Mouse (Mus musculus): ENCODE measurements around the gene Dennd1c. TPM values are rescaled to one million over a fixed set of nuclear protein-coding genes. Genes with fewer than 3 reads are reported as not detected.
A peak's percentile ranks its signal among the peaks of the same experiment; 100 is the strongest.

Gene Dennd1c
- polyA plus RNA-seq, 1 experiment = not detected

DNA sequence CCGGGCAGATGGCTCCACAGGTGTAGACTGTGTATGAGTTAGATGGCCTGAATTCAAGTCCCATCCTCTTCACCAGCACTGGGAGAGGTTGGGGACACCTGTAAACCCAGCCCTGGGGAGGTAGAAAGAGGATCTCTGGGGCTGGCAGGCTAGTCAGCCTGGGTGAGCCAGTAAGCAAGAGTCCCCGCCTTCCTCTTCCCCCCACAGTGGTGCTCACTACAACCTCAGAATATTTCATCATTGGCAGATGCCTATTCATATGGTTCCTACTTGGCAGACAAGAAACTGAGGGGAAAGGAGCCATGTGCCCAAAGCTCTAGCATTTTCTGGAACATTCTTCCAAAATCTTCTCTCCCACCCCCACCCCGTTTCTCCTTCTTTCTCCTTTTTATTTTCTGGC lies 29.5 kb downstream of the Dennd1c start:
- Histone ChIP-seq H3ac (ENCODE audit: control insufficient read depth, insufficient read length, low read depth) (no peak overlapping the region), H3K79me2 (ENCODE audit: control insufficient read depth, insufficient read depth) (no peaks in the 10 kb centered on the region), H3K27me3 (ENCODE audit: control insufficient read depth, insufficient read depth, insufficient read length) (peaks cover 16% of the 10 kb centered on the region), H3K4me3 (ENCODE audit: insufficient read depth, poor library complexity, severe bottlenecking) (no peak overlapping the region), H3K36me3 (ENCODE audit: control insufficient read depth, insufficient read depth) (no peaks in the 10 kb centered on the region), H3K79me3 (ENCODE audit: low read depth) (no peaks in the 10 kb centered on the region)
- TF ChIP-seq CEBPB (IDR thresholded peaks at IDR 0.05; ENCODE audit: low read depth) = no peak
- TF ChIP-seq FOSL1 (IDR thresholded peaks at IDR 0.05; ENCODE audit: insufficient read depth, low read length, poor library complexity, severe bottlenecking) = no peak
- TF ChIP-seq MAX (IDR thresholded peaks at IDR 0.05) = no peak
- TF ChIP-seq CTCF (IDR thresholded peaks at IDR 0.05; ENCODE audit: control insufficient read depth, insufficient read depth, insufficient read length) = no peak
- TF ChIP-seq MYOG (IDR thresholded peaks at IDR 0.05; ENCODE audit: control insufficient read depth, extremely low read depth, insufficient read length) = no peak
- TF ChIP-seq USF1 (IDR thresholded peaks at IDR 0.05; ENCODE audit: low read depth) = no peak
- no peak for TF ChIP-seq MYOD1 (IDR thresholded peaks at IDR 0.05; ENCODE audit: control insufficient read depth, insufficient read length, low read depth)

DNA sequence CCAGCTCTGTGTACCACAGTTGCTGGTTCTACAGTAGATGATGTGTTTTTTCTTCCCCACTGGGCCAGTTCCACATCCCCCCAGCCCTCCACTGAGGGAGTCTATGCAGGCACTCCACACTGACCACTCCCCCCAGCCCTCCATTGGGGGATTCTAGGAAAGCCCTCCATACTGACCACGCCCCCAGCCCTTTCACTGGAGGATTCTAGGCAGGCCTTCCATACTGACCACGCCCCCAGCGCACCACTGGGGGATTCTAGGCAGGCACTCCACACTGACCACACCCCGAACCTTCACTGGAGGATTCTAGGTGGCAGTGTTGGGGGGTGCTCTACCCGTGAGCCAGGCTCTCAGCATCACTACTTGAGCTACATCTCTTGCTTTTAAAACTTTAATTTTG lies 30.9 kb downstream of the Dennd1c start:
- no peak for TF ChIP-seq MYOG (IDR thresholded peaks at IDR 0.05; ENCODE audit: control insufficient read depth, extremely low read depth, insufficient read length)
- TF ChIP-seq MYOD1 (IDR thresholded peaks at IDR 0.05; ENCODE audit: control insufficient read depth, insufficient read length, low read depth) = no peak
- no peak for TF ChIP-seq CEBPB (IDR thresholded peaks at IDR 0.05; ENCODE audit: low read depth)
- TF ChIP-seq CTCF (IDR thresholded peaks at IDR 0.05; ENCODE audit: control insufficient read depth, insufficient read depth, insufficient read length) = no peak
- TF ChIP-seq FOSL1 (IDR thresholded peaks at IDR 0.05; ENCODE audit: insufficient read depth, low read length, poor library complexity, severe bottlenecking) = no peak
- TF ChIP-seq MAX (IDR thresholded peaks at IDR 0.05) = no peak
- TF ChIP-seq USF1 (IDR thresholded peaks at IDR 0.05; ENCODE audit: low read depth) = no peak

DNA sequence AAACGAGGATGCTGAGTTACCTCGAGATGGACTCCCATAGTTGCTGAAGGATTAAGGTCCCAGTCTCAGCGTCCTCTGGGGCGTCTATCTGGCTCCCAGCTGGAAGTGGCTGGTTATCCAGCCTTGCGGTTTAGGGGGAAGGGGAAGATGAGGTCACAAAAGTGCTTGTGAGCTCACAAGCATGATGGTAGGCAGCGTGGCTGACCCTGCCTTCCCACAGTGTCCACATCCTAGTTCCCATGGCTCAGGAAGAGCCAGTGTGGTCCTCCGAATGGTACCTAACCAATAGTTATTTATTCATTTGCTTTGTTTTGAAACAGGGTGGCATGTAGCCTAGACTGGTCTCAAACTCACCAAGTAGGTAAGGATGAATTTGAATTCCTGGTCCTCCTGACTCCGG lies 36.8 kb downstream of the Dennd1c start, which contains the start of gene Slc25a41:
Gene Slc25a41 (minus strand): TSS at position 101 of the 400 bp plus-strand sequence.
- no peaks in the 10 kb centered on the region for H3K36me3 ChIP-seq (ENCODE audit: control insufficient read depth, insufficient read depth)
- H3ac ChIP-seq (ENCODE audit: control insufficient read depth, insufficient read length, low read depth) = no peak within 1 kb of the TSS
- TF ChIP-seq MYOG (IDR thresholded peaks at IDR 0.05; ENCODE audit: control insufficient read depth, extremely low read depth, insufficient read length) = no peak
- no peak for TF ChIP-seq FOSL1 (IDR thresholded peaks at IDR 0.05; ENCODE audit: insufficient read depth, low read length, poor library complexity, severe bottlenecking)
- no peak for TF ChIP-seq USF1 (IDR thresholded peaks at IDR 0.05; ENCODE audit: low read depth)
- TF ChIP-seq MYOD1 (IDR thresholded peaks at IDR 0.05; ENCODE audit: control insufficient read depth, insufficient read length, low read depth) = no peak
- no peak for TF ChIP-seq CTCF (IDR thresholded peaks at IDR 0.05; ENCODE audit: control insufficient read depth, insufficient read depth, insufficient read length)
- no peak for TF ChIP-seq MAX (IDR thresholded peaks at IDR 0.05)
- TF ChIP-seq CEBPB (IDR thresholded peaks at IDR 0.05; ENCODE audit: low read depth) = no peak
- no peaks in the 10 kb centered on the region for H3K79me3 ChIP-seq (ENCODE audit: low read depth)
- H3K79me2 ChIP-seq (ENCODE audit: control insufficient read depth, insufficient read depth) = no peaks in the 10 kb centered on the region
- peaks cover 35% of the 10 kb centered on the region for H3K27me3 ChIP-seq (ENCODE audit: control insufficient read depth, insufficient read depth, insufficient read length)
- no peak within 1 kb of the TSS for H3K4me3 ChIP-seq (ENCODE audit: insufficient read depth, poor library complexity, severe bottlenecking)

More for the DNA sequence above, 30.9 kb downstream of the Dennd1c start:
- H3K36me3 ChIP-seq (ENCODE audit: control insufficient read depth, insufficient read depth) = no peaks in the 10 kb centered on the region
- H3K79me3 ChIP-seq (ENCODE audit: low read depth) = no peaks in the 10 kb centered on the region
- H3ac ChIP-seq (ENCODE audit: control insufficient read depth, insufficient read length, low read depth) = no peak overlapping the region
- peaks cover 16% of the 10 kb centered on the region for H3K27me3 ChIP-seq (ENCODE audit: control insufficient read depth, insufficient read depth, insufficient read length)
- H3K79me2 ChIP-seq (ENCODE audit: control insufficient read depth, insufficient read depth) = no peaks in the 10 kb centered on the region
- H3K4me3 ChIP-seq (ENCODE audit: insufficient read depth, poor library complexity, severe bottlenecking) = no peak overlapping the region

DNA sequence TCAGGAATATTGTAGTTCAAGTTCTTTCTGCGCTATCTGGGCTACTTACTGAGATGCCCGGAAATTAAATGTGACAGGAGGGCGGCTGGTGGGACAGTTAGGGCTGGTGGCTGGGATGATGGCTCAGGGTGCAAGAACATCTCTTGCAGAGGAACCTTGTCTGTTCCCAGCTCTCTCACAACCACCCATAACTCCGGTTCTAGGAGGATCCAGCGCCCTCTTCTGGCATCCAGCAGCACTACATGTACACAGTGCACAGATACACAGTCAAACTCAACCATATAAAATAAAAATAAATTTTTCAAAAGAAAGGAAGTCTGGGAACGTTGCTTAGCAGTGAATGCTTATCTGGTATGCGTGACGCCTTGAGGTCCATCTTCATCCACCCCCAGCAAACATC lies 39.3 kb downstream of the Dennd1c start:
- Histone ChIP-seq H3K4me3 (ENCODE audit: insufficient read depth, poor library complexity, severe bottlenecking) (no peak overlapping the region), H3K36me3 (ENCODE audit: control insufficient read depth, insufficient read depth) (no peaks in the 10 kb centered on the region), H3K79me3 (ENCODE audit: low read depth) (no peaks in the 10 kb centered on the region), H3ac (ENCODE audit: control insufficient read depth, insufficient read length, low read depth) (no peak overlapping the region), H3K79me2 (ENCODE audit: control insufficient read depth, insufficient read depth) (no peaks in the 10 kb centered on the region), H3K27me3 (ENCODE audit: control insufficient read depth, insufficient read depth, insufficient read length) (peaks cover 26% of the 10 kb centered on the region)
- TF ChIP-seq MYOG (IDR thresholded peaks at IDR 0.05; ENCODE audit: control insufficient read depth, extremely low read depth, insufficient read length) (no peak), USF1 (IDR thresholded peaks at IDR 0.05; ENCODE audit: low read depth) (no peak), MYOD1 (IDR thresholded peaks at IDR 0.05; ENCODE audit: control insufficient read depth, insufficient read length, low read depth) (no peak), CEBPB (IDR thresholded peaks at IDR 0.05; ENCODE audit: low read depth) (no peak), FOSL1 (IDR thresholded peaks at IDR 0.05; ENCODE audit: insufficient read depth, low read length, poor library complexity, severe bottlenecking) (no peak)

DNA sequence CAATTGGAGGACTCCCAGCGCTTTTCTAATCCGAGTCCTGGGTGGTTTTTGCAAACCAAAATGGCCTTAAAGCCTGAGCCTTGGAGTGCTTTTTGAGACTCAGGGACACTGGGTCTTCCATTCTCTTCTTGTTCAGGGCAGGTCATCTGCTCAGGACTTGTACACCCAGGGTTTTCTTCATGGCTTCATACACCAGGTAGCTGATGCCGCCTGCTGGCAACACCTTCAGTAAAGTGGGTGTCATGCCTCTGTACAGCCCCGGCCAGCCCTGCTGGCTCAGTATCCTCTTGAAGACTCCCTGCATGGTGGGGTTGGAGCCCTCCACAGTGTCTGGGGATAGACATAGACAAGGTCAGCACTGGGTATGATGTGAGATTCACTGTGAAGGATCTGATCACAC lies 45.5 kb downstream of the Dennd1c start:
- Histone ChIP-seq H3K79me3 (ENCODE audit: low read depth) (peaks cover 29% of the 10 kb centered on the region), H3K4me3 (ENCODE audit: insufficient read depth, poor library complexity, severe bottlenecking) (no peak overlapping the region), H3K27me3 (ENCODE audit: control insufficient read depth, insufficient read depth, insufficient read length) (peaks cover 5% of the 10 kb centered on the region), H3K36me3 (ENCODE audit: control insufficient read depth, insufficient read depth) (peaks cover 5% of the 10 kb centered on the region), H3K79me2 (ENCODE audit: control insufficient read depth, insufficient read depth) (peaks cover 34% of the 10 kb centered on the region), H3ac (ENCODE audit: control insufficient read depth, insufficient read length, low read depth) (no peak overlapping the region)
- TF ChIP-seq CEBPB (IDR thresholded peaks at IDR 0.05; ENCODE audit: low read depth) = no peak

DNA sequence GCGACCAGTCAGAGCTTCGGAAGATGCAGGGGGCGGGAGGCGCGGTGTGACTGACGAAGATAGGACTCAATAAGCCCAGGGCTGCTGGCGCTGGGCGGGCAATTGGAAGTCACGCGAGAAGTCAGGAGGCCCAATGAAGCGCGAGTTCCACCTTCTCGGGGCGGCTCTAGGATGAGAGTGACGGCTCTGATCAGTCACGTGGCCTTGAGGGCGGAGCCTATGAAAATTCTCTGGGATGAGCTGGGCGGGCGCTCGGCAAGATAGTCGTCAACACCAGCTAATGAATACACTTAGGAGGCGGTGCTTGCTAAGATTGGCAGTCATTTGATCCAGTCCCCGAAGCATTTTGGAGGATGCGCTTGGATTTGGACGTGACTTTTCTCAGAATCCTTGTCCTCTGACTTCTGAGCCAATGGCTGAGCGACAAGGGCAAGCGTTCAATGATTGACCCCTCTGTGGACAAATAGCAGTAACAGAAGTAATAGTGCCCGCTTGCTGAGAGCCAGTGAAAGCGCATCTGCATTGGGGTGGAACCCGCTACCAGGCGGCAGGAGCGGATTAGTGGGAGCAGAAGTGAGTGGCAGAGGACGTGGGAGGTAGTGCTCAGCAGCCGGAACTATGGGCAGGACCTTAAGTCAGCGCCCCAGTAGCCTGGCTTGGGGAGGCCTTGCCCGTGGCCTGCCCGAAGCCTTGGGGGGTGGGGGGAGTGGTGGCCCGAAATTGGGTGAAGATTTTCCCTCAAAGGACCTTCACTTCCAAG lies 46.5 kb downstream of the Dennd1c start:
- TF ChIP-seq USF1 (IDR thresholded peaks at IDR 0.05; ENCODE audit: low read depth) = peak; percentile 99
- peak; percentile 31 for TF ChIP-seq MAX (IDR thresholded peaks at IDR 0.05)
- TF ChIP-seq MYOG (IDR thresholded peaks at IDR 0.05; ENCODE audit: control insufficient read depth, extremely low read depth, insufficient read length) = no peak
- Histone ChIP-seq H3K79me3 (ENCODE audit: low read depth) (peaks cover 39% of the 10 kb centered on the region), H3K79me2 (ENCODE audit: control insufficient read depth, insufficient read depth) (peaks cover 45% of the 10 kb centered on the region), H3K4me3 (ENCODE audit: insufficient read depth, poor library complexity, severe bottlenecking) (peak overlapping the region; percentile 29), H3ac (ENCODE audit: control insufficient read depth, insufficient read length, low read depth) (peak overlapping the region; percentile 10), H3K27me3 (ENCODE audit: control insufficient read depth, insufficient read depth, insufficient read length) (peaks cover 2% of the 10 kb centered on the region), H3K36me3 (ENCODE audit: control insufficient read depth, insufficient read depth) (peaks cover 16% of the 10 kb centered on the region)

All from C2C12 (cell line).